Comparison of ENCODE assay signal across 8 mouse cellular contexts in the genomic region with DNA sequence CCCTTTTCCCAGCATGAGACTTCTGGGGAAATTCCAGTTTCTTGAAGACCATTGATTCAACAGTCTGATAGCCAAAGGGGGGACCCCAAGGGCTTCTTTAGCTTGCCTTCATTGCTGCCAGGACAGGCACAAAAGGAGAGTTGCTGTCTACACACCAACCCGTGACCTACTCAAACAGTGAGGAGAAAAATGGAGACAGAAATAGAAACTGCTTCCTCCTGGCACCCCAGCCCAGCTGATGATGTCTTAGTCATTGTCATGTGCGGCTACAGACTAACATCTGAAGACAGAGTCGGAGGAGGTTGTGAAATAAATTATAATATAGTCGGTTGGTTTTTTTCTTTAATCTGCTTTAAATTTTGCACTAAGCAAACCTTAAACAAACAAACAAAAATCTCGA.
DNase-seq lines count a peak whose midpoint lies in the region; ATAC-seq and TF ChIP-seq lines count a peak whose summit lies in the region.

No protein-coding gene starts in this region.

- H3K4me3 ChIP-seq in heart, embryonic 10.5 days: no peak overlapping the region
- H3K4me3 ChIP-seq in liver, postnatal 0 days (ENCODE audit: low read depth, low read length): no peak overlapping the region
- no peak overlapping the region for H3K4me3 ChIP-seq in midbrain, embryonic 10.5 days

- no peak for TF ChIP-seq EP300 in liver, postnatal 0 days (IDR thresholded peaks at IDR 0.05; ENCODE audit: low read depth)

- TF ChIP-seq CTCF in liver, postnatal 0 days (IDR thresholded peaks at IDR 0.05; ENCODE audit: low read depth): no peak

- peak; percentile 93 for DNase-seq in heart, adult 11 months
- no peak for DNase-seq in heart, embryonic 10.5 days (ENCODE audit: low spot score)
- DNase-seq in 416B (ENCODE audit: low read depth): peak; percentile 84
- peak; percentile 37 for DNase-seq in c-Kit-positive CD71-negative TER-119-negative erythroid progenitor cells, embryonic 14.5 days (ENCODE audit: low read depth)
- no peak for DNase-seq in liver, postnatal 0 days
- DNase-seq in T-cell, adult 2 months (ENCODE audit: low spot score): no peak
- DNase-seq in midbrain, embryonic 10.5 days (ENCODE audit: low spot score): no peak
- DNase-seq in gastrocnemius, postnatal 25 days: no peak

- 47% methylated on average over 5 of the region's 5 CpGs for WGBS in heart, embryonic 10.5 days
- 21% methylated on average over 5 of the region's 5 CpGs for WGBS in liver, postnatal 0 days (ENCODE audit: insufficient replicate concordance)
- WGBS in midbrain, embryonic 10.5 days: 60% methylated on average over 5 of the region's 5 CpGs

- H3K9ac ChIP-seq in liver, postnatal 0 days (replicated peaks): no peak overlapping the region

- no peaks in the 10 kb centered on the region for H3K9me3 ChIP-seq in heart, embryonic 10.5 days
- H3K9me3 ChIP-seq in liver, postnatal 0 days (ENCODE audit: low read length): no peaks in the 10 kb centered on the region
- H3K9me3 ChIP-seq in midbrain, embryonic 10.5 days (replicated peaks): no peaks in the 10 kb centered on the region

- H3K4me1 ChIP-seq in heart, embryonic 10.5 days: no peaks in the 10 kb centered on the region
- H3K4me1 ChIP-seq in liver, postnatal 0 days (ENCODE audit: insufficient read depth): 0 out of 2 replicates have a peak, but pooled peaks cover 4% of the 10 kb centered on the region
- H3K4me1 ChIP-seq in midbrain, embryonic 10.5 days: no peaks in the 10 kb centered on the region

- no peak overlapping the region for H3K27ac ChIP-seq in heart, embryonic 10.5 days
- H3K27ac ChIP-seq in liver, postnatal 0 days (ENCODE audit: low read depth): 0 out of 2 replicates have a peak overlapping the region, but pooled peaks have one; percentile 5
- H3K27ac ChIP-seq in midbrain, embryonic 10.5 days (replicated peaks): no peak overlapping the region

- no peaks in the 10 kb centered on the region for H3K36me3 ChIP-seq in heart, embryonic 10.5 days
- H3K36me3 ChIP-seq in liver, postnatal 0 days (replicated peaks; ENCODE audit: insufficient read depth, low read length): no peaks in the 10 kb centered on the region
- H3K36me3 ChIP-seq in midbrain, embryonic 10.5 days: no peaks in the 10 kb centered on the region

- ATAC-seq in liver, postnatal 0 days: peak; percentile 61; the same call in 1 of the 2 replicates

- no peaks in the 10 kb centered on the region for H3K27me3 ChIP-seq in heart, embryonic 10.5 days (ENCODE audit: insufficient read depth, poor library complexity, severe bottlenecking)
- no peaks in the 10 kb centered on the region for H3K27me3 ChIP-seq in liver, postnatal 0 days (ENCODE audit: insufficient read depth, low read length)
- no peaks in the 10 kb centered on the region for H3K27me3 ChIP-seq in midbrain, embryonic 10.5 days (ENCODE audit: low read depth, poor library complexity, severe bottlenecking)

- peak overlapping the region; percentile 47 for H3K4me2 ChIP-seq in liver, postnatal 0 days (ENCODE audit: low read depth, low read length)

Comparison
In these comparisons a context has a peak if more than half of its experiments do, and no peak if none do; other contexts are left out.
1. DNase-seq: peak in heart, adult 11 months (single experiment), 416B (single experiment) and c-Kit-positive CD71-negative TER-119-negative erythroid progenitor cells, embryonic 14.5 days (single experiment); none in heart, embryonic 10.5 days (single experiment), liver, postnatal 0 days (single experiment), T-cell, adult 2 months (single experiment), midbrain, embryonic 10.5 days (single experiment) and gastrocnemius, postnatal 25 days (single experiment).